Mouse (Mus musculus) G1E (cell line): ENCODE measurements around the gene Rbbp5. TPM values are rescaled to one million over a fixed set of nuclear protein-coding genes. Genes with fewer than 3 reads are reported as not detected.
"Not testable (repeated sequence)": the region's sequence is repeated elsewhere in the genome, so short reads cannot be mapped to it uniquely, and the experiment has no call there.

Source experiments
- ATAC-seq: 2 replicates; pipeline ENCODE4 v1.8.0; 2016; ENCODE audit warnings: mild to moderate bottlenecking; ENCODE audit not compliant: insufficient number of reproducible peaks, poor library complexity, low FRiP score, severe bottlenecking; ENCODE audit errors: extremely low read depth
- DNase-seq: peaks from one replicate; pipeline ENCODE4 v3.0.0; 2012; ENCODE audit warnings: low spot score
- H3K27me3 ChIP-seq: 2 replicates; pipeline ENCODE4 v1.6.1; 2012; ENCODE audit warnings: mild to moderate bottlenecking, low read length, inconsistent platforms; ENCODE audit not compliant: insufficient read depth
- H3K36me3 ChIP-seq: replicated peaks from 2 replicates; pipeline ENCODE3; 2012; ENCODE audit warnings: mild to moderate bottlenecking, inconsistent platforms
- H3K4me1 ChIP-seq: 2 replicates; pipeline ENCODE4 v1.6.1; 2012; ENCODE audit warnings: low read depth, low read length, inconsistent platforms, mixed read lengths; ENCODE audit not compliant: insufficient read depth
- H3K4me3 ChIP-seq: 2 replicates; pipeline ENCODE4 v1.5.1; 2012; ENCODE audit warnings: low read depth, mild to moderate bottlenecking, inconsistent platforms, low read length, moderate library complexity, mixed read lengths
- H3K9me3 ChIP-seq: replicated peaks from 2 replicates; pipeline ENCODE4 v1.6.1; 2012; ENCODE audit warnings: inconsistent platforms
- CTCF ChIP-seq: IDR thresholded peaks from 2 replicates; pipeline ENCODE4 v1.5.1; 2012; ENCODE audit warnings: low read depth, low read length, inconsistent platforms, mixed read lengths
- GATA1 ChIP-seq: IDR thresholded peaks from 2 replicates; pipeline ENCODE4 v1.6.1; 2012; ENCODE audit warnings: borderline replicate concordance, low read length, inconsistent platforms, mixed read lengths
- GATA2 ChIP-seq: IDR thresholded peaks from 2 replicates; pipeline ENCODE4 v1.6.1; 2012; ENCODE audit warnings: low read depth, low read length, inconsistent platforms, borderline replicate concordance
- POLR2AphosphoS5 ChIP-seq: IDR thresholded peaks from 2 replicates; pipeline ENCODE4 v1.6.1; 2012; ENCODE audit warnings: low read depth, low read length, inconsistent platforms; ENCODE audit not compliant: insufficient replicate concordance
- TAL1 ChIP-seq: conservative IDR thresholded peaks from 2 replicates; pipeline ENCODE4 v1.6.1; 2012; ENCODE audit warnings: low read depth, low read length, inconsistent platforms, mixed read lengths
- polyA plus RNA-seq: library from polyadenylated mRNA; stranded (reverse); fragments of >175 nt; gene quantifications from 2 replicates; pipeline ENCODE4 v1.2.3, GENCODE M21; 2012
- total RNA-seq, 2 experiments: library from RNA; stranded (forward) in 1 of 2; stranded (reverse) in 1 of 2; fragments of 200-1000 nt in 1 of 2; fragments of >200 nt in 1 of 2; fragmentation: Nextera tagmentation in 1 of 2; gene quantifications; 2 replicates each; pipeline ENCODE4 v1.2.3; 2014 to 2017

Gene Rbbp5
- total and polyA plus RNA-seq, 3 experiments: 10.8 to 134 (median 93.4) TPM

DNA sequence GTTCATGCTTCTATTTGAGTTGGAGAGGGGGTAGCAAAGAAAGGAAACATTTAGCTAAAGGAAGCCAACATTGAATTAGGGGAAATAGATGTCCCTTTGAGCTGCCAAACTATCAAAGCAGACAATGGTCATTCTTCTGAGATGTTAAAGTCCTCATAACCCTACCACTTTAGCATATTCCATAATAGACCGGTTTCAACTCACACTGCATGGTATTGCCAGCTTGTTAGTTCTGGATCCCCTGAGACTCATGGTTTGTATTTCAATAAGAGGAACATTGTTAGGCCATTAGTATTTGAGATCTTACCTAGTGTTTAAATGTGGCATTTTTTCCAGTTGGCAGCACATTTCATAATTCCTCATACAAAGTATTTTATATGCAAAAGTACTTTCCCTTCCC lies 40.2 kb upstream of the Rbbp5 start:
- H3K9me3 ChIP-seq: no peaks in the 10 kb centered on the region; the same call in 1 of the 2 replicates
- H3K36me3 ChIP-seq: peaks cover 40% of the 10 kb centered on the region
- TF ChIP-seq TAL1: no peak
- no peak for TF ChIP-seq GATA1
- no peak for TF ChIP-seq GATA2
- no peak for TF ChIP-seq POLR2AphosphoS5
- TF ChIP-seq CTCF: no peak
- ATAC-seq: no peak
- no peak overlapping the region for H3K4me3 ChIP-seq
- H3K4me1 ChIP-seq: peaks cover 5% of the 10 kb centered on the region
- DNase-seq: no peak
- H3K27me3 ChIP-seq: no peaks in the 10 kb centered on the region

DNA sequence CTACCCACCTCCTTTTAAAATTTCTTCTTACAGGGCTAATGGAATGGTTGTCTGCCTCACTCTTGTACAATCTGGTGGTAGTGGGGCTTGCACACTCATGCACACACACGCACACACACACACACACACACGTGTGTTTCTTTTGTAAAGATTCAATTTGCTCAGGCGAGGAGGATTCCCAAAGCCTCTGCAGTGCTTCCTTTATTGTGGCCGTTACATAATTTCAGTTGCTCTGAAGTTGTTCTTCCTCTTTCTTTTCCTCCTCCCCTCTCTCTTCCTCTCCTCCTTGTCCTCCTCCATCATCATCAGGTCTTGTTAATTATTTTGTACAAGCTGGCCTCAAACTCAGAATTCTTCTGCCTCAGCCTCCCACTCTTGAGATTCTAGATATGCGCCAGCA lies 39.8 kb upstream of the Rbbp5 start:
- DNase-seq (no peak), ATAC-seq (no peak)
- TF ChIP-seq GATA1 (no peak), CTCF (no peak), GATA2 (no peak)
- Histone ChIP-seq H3K27me3 (no peaks in the 10 kb centered on the region), H3K9me3 (no peaks in the 10 kb centered on the region; the same call in 1 of the 2 replicates), H3K4me3 (no peak overlapping the region), H3K4me1 (peaks cover 5% of the 10 kb centered on the region), H3K36me3 (peaks cover 45% of the 10 kb centered on the region)

DNA sequence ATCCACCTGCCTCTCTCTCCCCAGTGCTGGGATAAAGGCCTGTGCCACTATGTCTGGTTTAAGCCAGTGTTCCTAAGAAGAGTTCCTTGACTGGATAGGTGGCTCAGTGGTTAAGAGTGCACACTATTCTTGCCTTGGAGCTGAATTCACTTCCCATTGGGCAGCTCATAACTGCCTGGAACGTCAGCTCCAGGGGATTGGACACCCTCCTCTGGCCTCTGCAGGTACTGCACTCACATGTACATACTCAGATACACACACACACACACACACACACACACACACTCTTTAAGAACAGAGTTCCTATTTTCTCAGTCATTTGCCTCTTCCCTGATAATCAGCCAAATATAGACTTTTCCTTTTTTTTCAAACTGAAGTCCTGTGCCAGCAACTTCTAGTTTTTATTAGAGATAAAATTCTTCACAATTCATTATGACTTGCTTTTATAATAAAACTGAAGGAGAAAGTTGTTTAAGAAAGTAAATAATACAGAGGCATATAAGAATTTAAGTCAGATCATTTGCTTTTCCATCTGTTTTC lies 36.2 kb upstream of the Rbbp5 start:
- Histone ChIP-seq H3K4me3 (no peak overlapping the region), H3K27me3 (no peaks in the 10 kb centered on the region), H3K36me3 (peaks cover 41% of the 10 kb centered on the region), H3K9me3 (no peaks in the 10 kb centered on the region; the same call in 1 of the 2 replicates), H3K4me1 (peaks cover 5% of the 10 kb centered on the region)
- TF ChIP-seq CTCF (no peak), TAL1 (no peak), POLR2AphosphoS5 (no peak), GATA2 (no peak), GATA1 (no peak)
- no peak for DNase-seq
- no peak for ATAC-seq

DNA sequence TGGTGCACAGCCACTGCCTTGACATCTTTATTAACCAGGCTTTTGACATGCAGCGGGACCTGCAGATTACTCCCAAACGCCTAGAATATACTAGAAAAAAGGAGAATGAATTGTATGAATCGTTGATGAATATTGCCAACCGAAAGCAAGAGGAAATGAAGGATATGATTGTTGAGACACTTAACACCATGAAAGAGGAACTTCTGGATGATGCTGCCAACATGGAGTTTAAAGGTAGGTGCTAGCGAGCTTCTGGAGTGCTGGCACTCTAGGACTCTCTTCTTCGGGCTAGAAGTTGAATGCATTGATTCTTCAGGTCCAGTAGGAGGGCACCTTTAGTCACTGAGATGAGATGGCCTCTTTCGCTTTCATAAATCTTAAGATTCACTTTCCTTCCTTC lies 27.4 kb upstream of the Rbbp5 start:
- ATAC-seq (no peak), DNase-seq (no peak)
- peaks cover 57% of the 10 kb centered on the region for H3K36me3 ChIP-seq
- no peak overlapping the region for H3K4me3 ChIP-seq
- no peaks in the 10 kb centered on the region for H3K4me1 ChIP-seq
- TF ChIP-seq TAL1: no peak
- no peak for TF ChIP-seq CTCF
- TF ChIP-seq POLR2AphosphoS5: no peak
- no peak for TF ChIP-seq GATA2
- no peaks in the 10 kb centered on the region for H3K9me3 ChIP-seq
- H3K27me3 ChIP-seq: no peaks in the 10 kb centered on the region

DNA sequence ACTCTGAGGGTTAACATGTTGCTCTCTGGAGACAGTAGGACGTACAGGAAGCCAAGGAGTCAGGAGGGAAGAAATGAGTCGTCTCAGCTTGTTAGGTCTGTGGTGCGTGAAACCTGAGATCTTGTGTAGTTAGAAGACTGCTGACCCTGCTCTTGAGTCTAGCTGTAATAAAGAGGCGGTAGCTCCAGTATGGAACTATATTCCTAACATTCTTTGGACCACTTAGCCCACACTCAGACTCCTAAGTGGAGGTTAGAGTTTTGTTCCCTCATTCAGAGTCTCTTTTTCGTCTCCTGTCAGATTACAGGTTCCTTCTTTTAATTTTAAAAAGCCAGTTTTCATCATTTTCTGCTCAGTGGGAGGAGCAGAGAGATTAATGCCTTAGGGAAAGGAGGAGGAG lies 12.5 kb upstream of the Rbbp5 start:
- Histone ChIP-seq H3K27me3 (no peaks in the 10 kb centered on the region), H3K9me3 (no peaks in the 10 kb centered on the region), H3K4me1 (no peaks in the 10 kb centered on the region), H3K4me3 (no peak overlapping the region), H3K36me3 (peaks cover 74% of the 10 kb centered on the region)
- no peak for TF ChIP-seq GATA2
- TF ChIP-seq CTCF: no peak
- TF ChIP-seq POLR2AphosphoS5: no peak
- DNase-seq (no peak), ATAC-seq (no peak)

DNA sequence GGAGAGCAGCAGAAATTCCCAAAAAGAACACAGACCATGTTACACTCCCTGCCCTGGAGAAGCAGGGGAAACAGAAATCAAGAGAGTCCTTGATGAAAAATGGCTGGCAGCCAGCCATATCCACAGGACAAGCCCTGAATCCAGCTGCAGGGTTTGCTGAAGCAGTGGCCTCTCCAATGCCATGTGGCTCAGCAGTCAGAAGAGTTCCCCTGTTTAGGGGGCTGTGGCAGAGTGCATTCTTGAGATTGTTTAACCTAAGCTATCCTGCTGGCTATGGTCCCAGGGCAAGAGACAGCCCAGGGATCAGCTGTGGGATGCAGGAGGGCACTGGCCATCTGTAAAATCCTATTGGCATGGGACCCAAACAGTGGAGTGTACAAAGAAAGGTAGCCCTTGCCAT lies 8.2 kb upstream of the Rbbp5 start:
- Histone ChIP-seq H3K4me3 (no peak overlapping the region), H3K4me1 (no peaks in the 10 kb centered on the region; the same call in 1 of the 2 replicates), H3K36me3 (peaks cover 67% of the 10 kb centered on the region), H3K9me3 (no peaks in the 10 kb centered on the region), H3K27me3 (no peaks in the 10 kb centered on the region)
- no peak for DNase-seq
- ATAC-seq: no peak
- no peak for TF ChIP-seq POLR2AphosphoS5
- no peak for TF ChIP-seq TAL1
- no peak for TF ChIP-seq GATA2
- no peak for TF ChIP-seq CTCF
- TF ChIP-seq GATA1: no peak

DNA sequence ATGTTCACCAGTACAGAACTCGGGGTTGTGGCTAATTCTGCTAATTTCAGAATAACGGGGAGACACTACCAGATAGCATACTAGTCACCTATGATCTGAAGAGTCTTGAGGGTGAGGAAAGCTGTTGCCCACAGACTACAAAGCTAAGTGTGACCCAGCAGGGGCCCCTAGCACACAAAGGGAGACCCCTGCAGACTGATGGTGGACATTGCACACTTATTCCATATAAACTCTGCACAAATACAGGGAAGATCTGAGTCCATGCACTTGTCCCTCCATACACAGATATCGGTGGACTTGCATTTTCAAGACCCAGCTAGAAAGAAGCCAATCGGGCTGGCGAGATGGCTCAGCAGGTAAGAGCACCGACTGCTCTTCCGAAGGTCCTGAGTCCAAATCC lies 7.6 kb upstream of the Rbbp5 start:
- ATAC-seq (no peak), DNase-seq (no peak)
- TF ChIP-seq TAL1 (no peak), POLR2AphosphoS5 (no peak), GATA2 (no peak), GATA1 (no peak), CTCF (no peak)

DNA sequence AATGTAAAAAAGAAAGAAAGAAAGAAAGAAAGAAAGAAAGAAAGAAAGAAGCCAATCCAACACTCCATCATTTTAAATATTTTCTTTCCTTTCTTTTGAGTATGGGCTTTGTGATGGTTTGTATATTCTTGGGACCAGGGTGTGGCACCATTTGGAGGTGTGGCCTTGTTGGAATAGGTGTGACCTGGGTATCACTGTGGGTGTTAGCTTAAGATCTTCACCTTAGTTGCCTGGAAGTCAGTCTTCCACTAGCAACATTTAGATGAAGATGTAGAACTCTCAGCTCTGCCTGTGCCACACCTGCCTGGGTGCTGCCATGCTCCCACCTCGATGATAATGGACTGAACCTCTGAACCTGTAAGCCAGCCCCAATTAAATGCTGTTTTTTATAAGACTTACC lies 7.1 kb upstream of the Rbbp5 start:
- ATAC-seq, H3K27me3 ChIP-seq, H3K4me1 ChIP-seq, H3K4me3 ChIP-seq, H3K9me3 ChIP-seq, DNase-seq: not testable (repeated sequence)
- peaks cover 60% of the 10 kb centered on the region for H3K36me3 ChIP-seq

More for the DNA sequence above, 7.6 kb upstream of the Rbbp5 start:
- no peaks in the 10 kb centered on the region for H3K27me3 ChIP-seq
- no peaks in the 10 kb centered on the region for H3K9me3 ChIP-seq
- peaks cover under 1% of the 10 kb centered on the region; the same call in 1 of the 2 replicates for H3K4me1 ChIP-seq
- no peak overlapping the region for H3K4me3 ChIP-seq
- H3K36me3 ChIP-seq: peaks cover 63% of the 10 kb centered on the region
